Mouse (Mus musculus): ENCODE measurements around the gene Stard13.

- TF ChIP-seq EP300 (IDR thresholded peaks at IDR 0.05) (no peak), CTCF (IDR thresholded peaks at IDR 0.05) (no peak)
These were observed 239.5 kb downstream of the Stard13 start for GRCm38 (mm10) chr5:150994096-150994495.
